Mouse (Mus musculus) lung, embryonic 16.5 days (tissue): ENCODE data around the gene Dpp4. TPM values are rescaled to one million over a fixed set of nuclear protein-coding genes. Genes with fewer than 3 reads are reported as not detected.

Experiments
- ATAC-seq: fragments of 200-750 bp; cut with Nextera tagmentation; 2 replicates; pipeline ENCODE4 v1.8.0; 2017; ENCODE audit warnings: low read depth, mild to moderate bottlenecking, moderate library complexity
- H3K27ac ChIP-seq: fragments of 300-500 bp; sonication (generic); 2 replicates; pipeline ENCODE4 v1.5.1; 2014; ENCODE audit warnings: mild to moderate bottlenecking, control low read depth, low read length
- H3K27me3 ChIP-seq: fragments of 300-500 bp; sonication (generic); 2 replicates; pipeline ENCODE4 v1.6.1; 2014; ENCODE audit warnings: low read depth, low read length, mixed read lengths; ENCODE audit not compliant: control insufficient read depth, insufficient read depth
- H3K36me3 ChIP-seq: fragments of 300-500 bp; sonication (generic); 2 replicates; pipeline ENCODE4 v1.6.1; 2014; ENCODE audit warnings: low read length; ENCODE audit not compliant: control insufficient read depth, insufficient read depth
- H3K4me1 ChIP-seq: fragments of 300-500 bp; sonication (generic); replicated peaks from 2 replicates; pipeline ENCODE4 v1.6.1; 2014; ENCODE audit warnings: low read length, mixed read lengths; ENCODE audit not compliant: control insufficient read depth, insufficient read depth
- H3K4me2 ChIP-seq: fragments of 300-500 bp; sonication (generic); 2 replicates; pipeline ENCODE4 v1.6.1; 2014; ENCODE audit warnings: low read depth, low read length, control low read depth
- H3K4me3 ChIP-seq: fragments of 300-500 bp; sonication (generic); 2 replicates; pipeline ENCODE4 v1.5.1; 2014; ENCODE audit warnings: mild to moderate bottlenecking, low read length, control low read depth
- H3K9ac ChIP-seq: fragments of 300-500 bp; sonication (generic); 2 replicates; pipeline ENCODE4 v1.6.1; 2014; ENCODE audit warnings: low read length, control low read depth
- H3K9me3 ChIP-seq: fragments of 300-500 bp; sonication (generic); 2 replicates; pipeline ENCODE4 v1.6.1; 2016; ENCODE audit warnings: low read length; ENCODE audit not compliant: control insufficient read depth
- whole genome bisulfite sequencing: fragments of 180-500 bp; shearing (Covaris S2); extraction: QIAGEN DNeasy Blood & Tissue Kit; methylation state at CpG from one replicate; pipeline ENCODE4 v1.1.7; 2014; 5-methylcytosine and 5-hydroxymethylcytosine counted together
- polyA plus RNA-seq: library from polyadenylated mRNA; unstranded; fragments of >200 nt; fragmentation: Nextera tagmentation; extraction: Ambion mirVana; gene quantifications from 2 replicates; pipeline ENCODE4 v1.2.1, GENCODE M21; 2015

Gene Dpp4
- polyA plus RNA-seq, 1 experiment from 2014 or later: 32.4 TPM

DNA sequence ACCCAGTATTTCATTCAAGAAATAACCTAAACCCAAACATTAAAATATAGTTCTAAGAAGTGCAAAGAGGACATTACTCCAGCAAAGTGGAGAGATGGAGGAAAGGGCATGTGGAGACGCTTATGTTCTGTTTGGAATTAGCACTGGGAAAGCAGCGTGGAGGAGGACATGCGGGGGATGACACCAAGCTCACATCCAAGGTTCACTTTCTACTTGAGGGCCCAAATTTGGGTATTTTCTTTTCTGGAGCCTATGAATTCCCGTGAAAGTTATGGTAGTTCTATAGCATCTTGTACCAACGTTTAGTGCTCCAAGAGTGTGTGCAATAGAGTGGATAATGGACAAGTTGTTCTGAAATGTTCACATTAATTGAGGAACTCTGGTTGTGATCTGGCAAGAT lies 105.1 kb downstream of the Dpp4 start:
- Histone ChIP-seq H3K9me3 (no peaks in the 10 kb centered on the region), H3K4me2 (no peak overlapping the region), H3K4me1 (no peaks in the 10 kb centered on the region), H3K9ac (no peak overlapping the region), H3K36me3 (no peaks in the 10 kb centered on the region), H3K4me3 (no peak overlapping the region), H3K27ac (no peak overlapping the region), H3K27me3 (no peaks in the 10 kb centered on the region)
- 83% methylated on average over 5 of the region's 5 CpGs for WGBS
- ATAC-seq: no peak

DNA sequence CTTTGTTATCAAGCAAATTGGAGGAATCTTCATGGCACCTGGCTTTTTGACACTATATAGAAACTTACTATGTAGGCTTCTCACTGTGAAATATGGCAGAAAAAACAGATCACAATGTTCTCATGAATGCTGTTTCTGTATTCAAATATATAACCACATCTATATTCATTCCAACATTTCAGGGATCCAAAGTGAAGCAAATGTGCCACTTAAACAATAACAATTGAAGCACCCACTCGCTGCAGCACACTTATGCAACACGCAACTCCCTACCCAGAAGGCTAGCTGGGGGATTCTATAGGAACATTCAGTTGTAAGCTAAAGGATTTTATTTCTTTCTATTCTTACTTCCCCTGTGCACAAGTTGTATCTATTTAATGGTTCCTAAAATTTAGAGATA lies 110.3 kb downstream of the Dpp4 start:
- Histone ChIP-seq H3K27ac (no peak overlapping the region), H3K4me3 (no peak overlapping the region), H3K9ac (no peak overlapping the region), H3K9me3 (no peaks in the 10 kb centered on the region), H3K4me1 (no peaks in the 10 kb centered on the region), H3K4me2 (no peak overlapping the region), H3K36me3 (no peaks in the 10 kb centered on the region), H3K27me3 (no peaks in the 10 kb centered on the region)
- 90% methylated on average over 2 of the region's 2 CpGs for WGBS
- no peak for ATAC-seq

GRCm38 (mm10) chr2:62293846-62294245 lies 118.2 kb downstream of the Dpp4 start:
- Histone ChIP-seq H3K9me3 (no peaks in the 10 kb centered on the region), H3K36me3 (no peaks in the 10 kb centered on the region), H3K4me3 (no peak overlapping the region), H3K27me3 (no peaks in the 10 kb centered on the region), H3K9ac (no peak overlapping the region), H3K27ac (no peak overlapping the region), H3K4me2 (no peak overlapping the region), H3K4me1 (no peaks in the 10 kb centered on the region)
- 60% methylated on average over 2 of the region's 2 CpGs for WGBS
- ATAC-seq: no peak

DNA sequence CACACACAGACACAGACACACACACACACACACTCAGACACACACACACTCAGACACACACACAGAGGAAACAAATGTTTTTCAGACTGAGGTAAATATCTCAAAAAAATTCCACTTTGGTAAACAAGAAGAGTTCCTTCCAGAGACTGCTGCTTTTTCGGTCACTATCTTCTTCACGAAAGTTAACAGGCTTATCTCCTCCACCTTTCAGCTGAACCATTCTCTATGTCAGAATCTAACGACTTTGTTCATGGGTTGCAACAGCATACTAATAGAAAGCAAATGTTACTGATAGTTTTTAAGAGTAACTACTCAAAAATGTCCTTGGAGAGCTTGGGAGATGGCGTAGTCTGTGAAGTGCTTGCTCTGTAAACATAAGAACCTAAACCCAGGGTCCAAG lies 124.5 kb downstream of the Dpp4 start:
- Histone ChIP-seq H3K27ac (no peak overlapping the region), H3K9me3 (no peaks in the 10 kb centered on the region), H3K4me2 (no peak overlapping the region), H3K36me3 (no peaks in the 10 kb centered on the region), H3K4me1 (0 out of 2 replicates have a peak, but pooled peaks cover 3% of the 10 kb centered on the region), H3K9ac (no peak overlapping the region), H3K27me3 (no peaks in the 10 kb centered on the region), H3K4me3 (no peak overlapping the region)
- no peak for ATAC-seq
- WGBS: 35% methylated on average over 4 of the region's 4 CpGs

DNA sequence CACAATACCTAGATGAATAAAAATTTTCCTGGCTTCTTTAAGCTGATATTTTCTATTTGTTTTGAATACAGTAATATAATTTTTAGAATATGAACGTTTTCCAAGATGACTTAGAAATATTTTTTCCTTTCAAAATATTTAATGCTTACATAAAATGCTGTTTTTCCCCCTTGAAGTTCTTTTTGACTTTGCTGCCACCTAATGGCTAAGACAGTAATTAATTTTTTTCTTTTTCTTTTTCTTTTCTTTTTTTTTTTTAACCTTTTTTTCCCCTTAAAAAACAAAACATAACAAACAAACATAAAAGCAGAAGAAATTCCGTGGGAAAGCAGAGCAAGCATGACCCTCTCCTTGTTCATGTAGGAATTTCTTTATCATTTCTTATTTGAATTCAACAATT lies 126.2 kb downstream of the Dpp4 start:
- Histone ChIP-seq H3K27ac (no peak overlapping the region), H3K4me1 (0 out of 2 replicates have a peak, but pooled peaks cover 3% of the 10 kb centered on the region), H3K4me2 (no peak overlapping the region), H3K27me3 (no peaks in the 10 kb centered on the region), H3K9ac (no peak overlapping the region), H3K36me3 (no peaks in the 10 kb centered on the region), H3K4me3 (no peak overlapping the region), H3K9me3 (no peaks in the 10 kb centered on the region)
- 1% methylated on average over 2 of the region's 2 CpGs for WGBS
- no peak for ATAC-seq

DNA sequence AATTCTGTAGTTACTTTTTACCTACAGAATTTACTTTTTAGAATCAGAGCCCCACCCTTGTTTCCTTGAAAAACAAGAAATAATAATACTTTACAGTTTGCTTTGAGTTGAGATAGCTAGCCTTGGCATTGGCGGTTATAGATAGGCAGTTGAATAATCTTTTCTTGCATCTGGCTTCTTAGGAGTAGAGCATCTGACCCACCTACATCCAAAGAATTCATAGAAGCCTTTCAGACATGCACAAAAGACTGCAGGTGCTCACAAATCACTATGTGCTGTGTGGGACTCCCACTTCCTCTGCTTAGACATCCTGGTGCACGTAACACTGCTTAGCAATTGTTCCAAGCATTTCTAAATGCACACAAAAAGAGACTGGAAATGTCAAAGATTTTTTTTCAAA lies 127.0 kb downstream of the Dpp4 start:
- H3K9ac ChIP-seq: no peak overlapping the region
- ATAC-seq: no peak
- no peak overlapping the region for H3K27ac ChIP-seq
- 79% methylated on average over 2 of the region's 2 CpGs for WGBS
- H3K4me3 ChIP-seq: no peak overlapping the region
- H3K36me3 ChIP-seq: no peaks in the 10 kb centered on the region
- no peak overlapping the region for H3K4me2 ChIP-seq
- H3K27me3 ChIP-seq: no peaks in the 10 kb centered on the region
- H3K9me3 ChIP-seq: no peaks in the 10 kb centered on the region
- H3K4me1 ChIP-seq: 0 out of 2 replicates have a peak, but pooled peaks cover 3% of the 10 kb centered on the region

Other genes with a start within 250 kb of the Dpp4 start
- not detected in 2 replicates for gene Gcg, start 71.4 kb upstream of the Dpp4 start, polyA plus RNA-seq
- 3.1 and 3.6 TPM in 2 replicates for gene Fap, start 161.8 kb upstream of the Dpp4 start, polyA plus RNA-seq
- gene Ifih1, start 234.0 kb upstream of the Dpp4 start, polyA plus RNA-seq: 2.8 and 3.3 TPM in 2 replicates